Mouse (Mus musculus): ENCODE data around the gene Lgals3.
"Not testable (repeated sequence)": the region's sequence is repeated elsewhere in the genome, so short reads cannot be mapped to it uniquely, and the experiment has no call there.

Gene Lgals3

GRCm38 (mm10) chr14:47367461-47367860 is at the start of gene Lgals3:
TSS of gene Lgals3 (plus strand) at chr14:47367751.
- DNase-seq (ENCODE audit: low read depth, low spot score) = peak; percentile 39

GRCm38 (mm10) chr14:47319362-47319761 is 48.2 kb upstream of the Lgals3 start:
- no peak for DNase-seq (ENCODE audit: low read depth, low spot score)

GRCm38 (mm10) chr14:47321581-47321980 is 46.0 kb upstream of the Lgals3 start:
- DNase-seq (ENCODE audit: low read depth, low spot score) = not testable (repeated sequence)

- DNase-seq (ENCODE audit: low read depth, low spot score) = no peak
Measured at GRCm38 (mm10) chr14:47325965-47326761, 41.4 kb upstream of the Lgals3 start.

- no peak for DNase-seq (ENCODE audit: low read depth, low spot score)
Measured at GRCm38 (mm10) chr14:47327347-47327746, 40.2 kb upstream of the Lgals3 start.

GRCm38 (mm10) chr14:47331920-47332319 is 35.6 kb upstream of the Lgals3 start:
- DNase-seq (ENCODE audit: low read depth, low spot score) = no peak

- peak; percentile 59 for DNase-seq (ENCODE audit: low read depth, low spot score)
Measured at GRCm38 (mm10) chr14:47334819-47335218, 32.7 kb upstream of the Lgals3 start.

GRCm38 (mm10) chr14:47335300-47335699 is 32.3 kb upstream of the Lgals3 start:
- DNase-seq (ENCODE audit: low read depth, low spot score) = no peak

- DNase-seq (ENCODE audit: low read depth, low spot score) = no peak
Measured at GRCm38 (mm10) chr14:47340231-47340925, 27.2 kb upstream of the Lgals3 start.

- peak; percentile 23 for DNase-seq (ENCODE audit: low read depth, low spot score)
Measured at GRCm38 (mm10) chr14:47341811-47342291, 25.7 kb upstream of the Lgals3 start.

GRCm38 (mm10) chr14:47346715-47347114 is 20.8 kb upstream of the Lgals3 start:
- no peak for DNase-seq (ENCODE audit: low read depth, low spot score)

GRCm38 (mm10) chr14:47350974-47351373 is 16.6 kb upstream of the Lgals3 start:
- DNase-seq (ENCODE audit: low read depth, low spot score) = no peak

GRCm38 (mm10) chr14:47352272-47352671 is 15.3 kb upstream of the Lgals3 start:
- no peak for DNase-seq (ENCODE audit: low read depth, low spot score)

- DNase-seq (ENCODE audit: low read depth, low spot score) = no peak
Measured at GRCm38 (mm10) chr14:47353240-47353639, 14.3 kb upstream of the Lgals3 start.

- DNase-seq (ENCODE audit: low read depth, low spot score) = no peak
Measured at GRCm38 (mm10) chr14:47354111-47354577, 13.4 kb upstream of the Lgals3 start.

GRCm38 (mm10) chr14:47354948-47355347 is 12.6 kb upstream of the Lgals3 start:
- no peak for DNase-seq (ENCODE audit: low read depth, low spot score)

GRCm38 (mm10) chr14:47356622-47357021 is 10.9 kb upstream of the Lgals3 start:
- no peak for DNase-seq (ENCODE audit: low read depth, low spot score)

- DNase-seq (ENCODE audit: low read depth, low spot score) = no peak
Measured at GRCm38 (mm10) chr14:47359610-47360009, 7.9 kb upstream of the Lgals3 start.

- no peak for DNase-seq (ENCODE audit: low read depth, low spot score)
Measured at GRCm38 (mm10) chr14:47361418-47361817, 6.1 kb upstream of the Lgals3 start.

GRCm38 (mm10) chr14:47361899-47362298 is 5.7 kb upstream of the Lgals3 start:
- DNase-seq (ENCODE audit: low read depth, low spot score) = no peak

GRCm38 (mm10) chr14:47364742-47365449 is 2.7 kb upstream of the Lgals3 start:
- DNase-seq (ENCODE audit: low read depth, low spot score) = peak; percentile 27

- no peak for DNase-seq (ENCODE audit: low read depth, low spot score)
Measured at GRCm38 (mm10) chr14:47366881-47367321, 650 bp upstream of the Lgals3 start.
